Mouse (Mus musculus) forebrain, embryonic 14.5 days (tissue): Measurements from ENCODE around the gene Pakap. TPM values are rescaled to one million over a fixed set of nuclear protein-coding genes. Genes with fewer than 3 reads are reported as not detected.

Source experiments
- ATAC-seq: fragments of 200-750 bp; cut with Nextera tagmentation; 2 replicates; pipeline ENCODE4 v1.8.0; 2017; ENCODE audit warnings: mild to moderate bottlenecking, moderate library complexity
- DNase-seq: peaks from one replicate; pipeline ENCODE4 v3.0.0-alpha.2; 2015; ENCODE audit warnings: low spot score
- H3K27ac ChIP-seq: fragments of 300-500 bp; sonication (generic); 2 replicates; pipeline ENCODE4 v1.5.1; 2014; ENCODE audit warnings: low read depth, mild to moderate bottlenecking, control low read depth, low read length, moderate library complexity
- H3K27me3 ChIP-seq: fragments of 300-500 bp; sonication (generic); replicated peaks from 2 replicates; pipeline ENCODE4 v1.6.1; 2014; ENCODE audit warnings: low read length, control low read depth, mixed read lengths; ENCODE audit not compliant: control insufficient read depth, insufficient read depth
- H3K36me3 ChIP-seq: fragments of 300-500 bp; sonication (generic); 2 replicates; pipeline ENCODE4 v1.6.1; 2014; ENCODE audit warnings: low read length, control low read depth; ENCODE audit not compliant: control insufficient read depth, insufficient read depth
- H3K4me1 ChIP-seq: fragments of 300-500 bp; sonication (generic); 2 replicates; pipeline ENCODE4 v1.6.1; 2014; ENCODE audit warnings: antibody characterized with exemption, low read length, control low read depth; ENCODE audit not compliant: control insufficient read depth, insufficient read depth
- H3K4me2 ChIP-seq: fragments of 300-500 bp; sonication (generic); 2 replicates; pipeline ENCODE4 v1.6.1; 2014; ENCODE audit warnings: mild to moderate bottlenecking, control low read depth, low read length
- H3K4me3 ChIP-seq: fragments of 300-500 bp; sonication (generic); 2 replicates; pipeline ENCODE4 v1.5.1; 2014; ENCODE audit warnings: low read depth, low read length, control low read depth
- H3K9ac ChIP-seq: fragments of 300-500 bp; sonication (generic); 2 replicates; pipeline ENCODE4 v1.6.1; 2014; ENCODE audit warnings: mild to moderate bottlenecking, low read length, control low read depth, moderate library complexity
- H3K9me3 ChIP-seq: fragments of 300-500 bp; sonication (generic); replicated peaks from 2 replicates; pipeline ENCODE4 v1.6.1; 2016; ENCODE audit warnings: low read length, control low read depth, mixed read lengths; ENCODE audit not compliant: control insufficient read depth
- WGBS: fragments of 180-500 bp; shearing (Covaris S2); extraction: QIAGEN DNeasy Blood & Tissue Kit; methylation state at CpG from one replicate; pipeline ENCODE4 v1.1.7; 2014; 5-methylcytosine and 5-hydroxymethylcytosine counted together
- polyA plus RNA-seq: library from polyadenylated mRNA; unstranded; fragments of >200 nt; fragmentation: Nextera tagmentation; extraction: Ambion mirVana; gene quantifications from 2 replicates; pipeline ENCODE4 v1.2.1, GENCODE M21; 2014

The Pakap gene
- polyA plus RNA-seq, 1 experiment from 2014 or later, result 4.1 TPM

DNA sequence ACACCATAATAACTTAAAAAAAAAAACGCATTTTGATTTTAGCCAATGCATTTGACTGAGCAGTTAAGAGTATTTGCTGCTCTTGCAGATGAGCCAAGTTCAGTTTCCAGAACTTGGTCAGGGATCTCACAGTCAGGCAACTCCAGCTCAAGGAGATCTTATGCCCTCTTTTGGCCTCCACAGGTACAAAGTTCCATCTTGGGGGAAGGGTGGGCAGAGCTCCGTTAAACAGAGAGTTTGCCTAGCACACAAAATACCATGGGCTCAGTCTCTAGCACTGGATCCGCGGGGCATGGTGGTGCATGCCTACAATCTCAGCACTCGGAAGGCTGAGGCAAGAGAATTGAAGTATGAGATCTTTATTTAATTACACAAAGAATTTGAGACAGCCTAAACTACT, 164.4 kb downstream of the Pakap start:
- H3K9me3 ChIP-seq, result no peaks in the 10 kb centered on the region
- no peaks in the 10 kb centered on the region for H3K36me3 ChIP-seq
- no peak overlapping the region for H3K27ac ChIP-seq
- H3K4me1 ChIP-seq, result no peaks in the 10 kb centered on the region
- no peak overlapping the region for H3K4me2 ChIP-seq
- no peak overlapping the region for H3K4me3 ChIP-seq
- H3K27me3 ChIP-seq, result no peaks in the 10 kb centered on the region
- DNase-seq (no peak), ATAC-seq (no peak)
- WGBS, result 91% methylated on average over 5 of the region's 5 CpGs
- no peak overlapping the region for H3K9ac ChIP-seq

DNA sequence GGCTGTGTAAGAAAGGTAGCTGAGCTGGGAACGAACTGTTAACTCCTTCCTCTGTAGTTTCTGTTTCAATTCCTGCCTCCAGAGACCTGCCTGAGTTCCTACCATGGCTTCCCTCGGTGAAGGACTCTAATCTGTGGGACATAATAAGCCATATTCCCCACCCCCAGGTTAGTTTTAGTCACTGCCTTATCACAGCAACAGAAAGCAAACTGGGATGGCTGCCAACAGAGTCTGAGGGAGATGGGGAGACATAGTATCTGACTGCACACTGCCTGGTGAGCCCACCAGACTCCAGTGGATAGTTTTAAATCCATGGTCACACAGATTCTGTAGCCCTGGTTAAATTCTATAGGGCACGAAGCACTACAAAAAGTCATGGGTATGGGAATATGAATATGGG, 165.5 kb downstream of the Pakap start:
- Histone ChIP-seq H3K4me1 (no peaks in the 10 kb centered on the region), H3K27ac (no peak overlapping the region), H3K9me3 (no peaks in the 10 kb centered on the region), H3K4me2 (no peak overlapping the region), H3K4me3 (no peak overlapping the region), H3K36me3 (no peaks in the 10 kb centered on the region), H3K9ac (no peak overlapping the region), H3K27me3 (no peaks in the 10 kb centered on the region)
- WGBS, result 71% methylated on average over 3 of the region's 3 CpGs
- DNase-seq, result peak; percentile 17
- ATAC-seq, result no peak

DNA sequence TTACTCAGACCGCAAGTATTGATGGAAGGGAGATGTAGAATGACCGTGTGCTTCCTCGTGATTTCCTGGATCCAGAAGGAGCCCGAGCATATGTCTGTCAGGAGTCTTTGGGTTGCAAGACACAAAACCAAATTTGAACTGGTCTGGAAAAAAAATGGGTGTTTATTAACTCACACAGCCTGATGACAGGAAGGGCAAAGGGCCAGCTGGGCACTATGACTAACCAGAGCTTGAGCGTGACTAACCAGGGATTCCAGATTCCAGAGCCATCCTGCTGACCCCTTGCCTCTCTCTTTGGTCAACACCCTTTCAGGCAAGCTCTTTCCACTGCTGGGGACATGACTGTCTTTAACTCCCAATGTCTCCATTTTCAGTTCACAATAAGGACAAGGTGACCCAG, 167.4 kb downstream of the Pakap start:
- H3K27me3 ChIP-seq, result no peaks in the 10 kb centered on the region
- no peak overlapping the region for H3K27ac ChIP-seq
- H3K36me3 ChIP-seq, result no peaks in the 10 kb centered on the region
- no peak overlapping the region for H3K4me2 ChIP-seq
- H3K9ac ChIP-seq, result no peak overlapping the region
- DNase-seq (no peak), ATAC-seq (no peak)
- no peaks in the 10 kb centered on the region for H3K4me1 ChIP-seq
- no peaks in the 10 kb centered on the region for H3K9me3 ChIP-seq
- no peak overlapping the region for H3K4me3 ChIP-seq
- 96% methylated on average over 5 of the region's 5 CpGs for WGBS

DNA sequence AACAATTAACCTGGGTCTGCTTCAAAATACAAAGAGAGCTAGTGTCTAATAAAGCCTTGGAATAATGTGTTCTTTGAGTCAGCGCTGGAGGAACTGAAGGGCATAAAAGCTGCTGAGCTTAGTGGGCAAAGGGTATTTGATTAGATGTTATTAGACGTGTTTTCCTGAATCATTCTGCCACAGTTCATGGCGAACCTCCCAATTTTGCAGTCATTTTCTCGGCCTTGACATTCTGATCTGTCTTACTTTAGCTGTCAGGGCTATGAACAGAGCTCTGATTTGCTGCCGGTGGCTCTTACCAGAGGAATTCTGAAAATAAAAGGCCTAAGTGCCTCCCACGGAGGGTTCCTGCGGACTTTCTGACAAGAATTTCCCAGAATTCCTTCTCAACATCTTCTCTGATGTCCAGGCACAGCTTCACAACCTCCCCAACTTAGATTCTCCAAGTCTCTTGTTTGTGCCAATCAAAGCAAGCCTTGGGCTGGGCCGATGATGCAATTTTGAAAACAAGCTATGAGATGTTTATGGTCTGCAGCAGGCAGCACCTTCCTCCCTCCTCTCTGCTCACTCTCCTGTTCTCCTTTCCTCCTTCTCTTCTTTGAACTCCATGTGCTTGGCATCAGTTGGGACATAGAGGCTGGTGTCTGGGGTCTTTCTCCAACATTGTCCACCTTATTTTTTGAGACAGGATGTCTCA, 171.0 kb downstream of the Pakap start:
- DNase-seq, result peak; percentile 60
- Histone ChIP-seq H3K4me2 (no peak overlapping the region), H3K36me3 (no peaks in the 10 kb centered on the region), H3K27me3 (no peaks in the 10 kb centered on the region), H3K4me1 (no peaks in the 10 kb centered on the region), H3K9me3 (no peaks in the 10 kb centered on the region), H3K4me3 (no peak overlapping the region), H3K27ac (no peak overlapping the region), H3K9ac (no peak overlapping the region)
- 9% methylated on average over 8 of the region's 8 CpGs for WGBS
- ATAC-seq, result peak; percentile 42

DNA sequence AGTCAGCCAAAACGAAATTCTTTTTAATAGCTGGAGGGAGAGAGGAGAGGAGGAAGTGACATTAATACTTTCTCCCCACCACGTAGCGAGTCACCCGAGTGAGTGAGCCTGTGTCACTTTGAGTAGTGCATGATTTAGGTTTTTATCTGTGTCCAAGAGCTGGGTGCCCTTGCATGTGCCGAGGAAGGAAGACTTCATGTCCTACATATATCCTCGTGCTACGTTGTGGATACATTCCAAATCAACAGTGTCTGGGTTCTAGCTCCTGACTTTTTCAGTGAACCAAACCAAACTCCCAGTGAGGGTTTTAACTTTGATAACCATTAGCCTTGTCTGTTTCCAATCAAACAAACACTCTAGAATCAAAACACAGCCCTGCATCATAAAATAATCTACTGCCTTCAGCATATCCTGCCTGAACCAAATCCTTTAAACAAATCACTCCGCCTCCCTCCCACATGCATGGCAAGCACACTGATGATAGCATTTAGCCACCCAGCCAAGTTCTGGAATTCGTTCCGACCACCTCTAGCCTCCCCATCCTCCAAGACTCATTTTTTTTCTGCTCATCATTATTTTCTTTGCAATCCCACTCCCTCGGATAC, 175.4 kb downstream of the Pakap start:
- H3K4me1 ChIP-seq, result no peaks in the 10 kb centered on the region
- 87% methylated on average over 11 of the region's 11 CpGs for WGBS
- no peak overlapping the region for H3K4me2 ChIP-seq
- no peak overlapping the region for H3K27ac ChIP-seq
- H3K27me3 ChIP-seq, result no peaks in the 10 kb centered on the region
- ATAC-seq, result no peak
- no peaks in the 10 kb centered on the region for H3K36me3 ChIP-seq
- H3K4me3 ChIP-seq, result no peak overlapping the region
- no peak for DNase-seq
- H3K9me3 ChIP-seq, result no peaks in the 10 kb centered on the region
- H3K9ac ChIP-seq, result no peak overlapping the region

DNA sequence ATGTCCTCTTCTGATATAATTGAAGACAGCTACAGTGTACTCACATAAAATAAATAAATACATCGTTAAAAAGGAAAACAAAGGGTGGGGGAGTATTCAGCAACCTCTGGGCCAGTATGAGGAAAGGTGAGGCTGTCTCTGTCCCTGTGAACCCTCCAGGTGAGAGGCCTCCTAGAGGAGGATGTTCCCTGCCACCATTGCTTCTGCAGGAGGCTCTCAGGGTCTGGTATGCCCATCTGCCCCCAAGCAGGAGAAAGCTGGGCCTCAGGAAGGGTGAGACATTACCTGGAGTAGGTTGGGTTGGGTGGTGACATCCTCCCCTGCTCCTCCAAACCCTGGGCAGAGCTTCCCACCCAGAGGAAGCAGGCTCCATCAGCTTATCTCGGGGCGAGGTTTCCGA, 182.7 kb downstream of the Pakap start:
- WGBS, result 81% methylated on average over 4 of the region's 4 CpGs
- no peaks in the 10 kb centered on the region for H3K27me3 ChIP-seq
- no peak overlapping the region for H3K4me3 ChIP-seq
- no peaks in the 10 kb centered on the region for H3K36me3 ChIP-seq
- H3K4me1 ChIP-seq, result no peaks in the 10 kb centered on the region
- no peak overlapping the region for H3K9ac ChIP-seq
- H3K27ac ChIP-seq, result no peak overlapping the region
- H3K4me2 ChIP-seq, result no peak overlapping the region
- no peak for ATAC-seq
- DNase-seq, result no peak
- no peaks in the 10 kb centered on the region for H3K9me3 ChIP-seq

DNA sequence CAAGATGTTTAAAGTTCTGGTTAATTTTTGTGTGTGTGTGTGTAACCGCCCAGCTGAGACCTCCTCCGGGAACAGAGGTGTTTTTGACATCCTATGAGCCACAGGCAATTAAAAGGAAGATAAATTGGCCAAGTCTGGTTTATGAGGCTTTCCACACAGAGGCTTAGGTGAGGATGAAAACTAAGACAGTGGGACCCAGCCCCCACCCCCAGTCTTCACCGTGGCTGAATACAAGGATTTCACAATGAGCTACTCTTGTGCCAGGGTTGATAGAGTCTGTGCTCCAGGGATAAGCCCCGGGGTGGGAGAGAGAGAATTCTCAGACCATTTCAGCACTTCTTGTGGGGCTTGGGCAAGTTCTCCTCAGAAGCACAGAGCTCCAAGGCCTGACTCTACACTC, 183.1 kb downstream of the Pakap start:
- ATAC-seq (no peak), DNase-seq (no peak)
- H3K9me3 ChIP-seq, result no peaks in the 10 kb centered on the region
- no peak overlapping the region for H3K27ac ChIP-seq
- H3K36me3 ChIP-seq, result no peaks in the 10 kb centered on the region
- no peak overlapping the region for H3K4me3 ChIP-seq
- H3K4me1 ChIP-seq, result no peaks in the 10 kb centered on the region
- no peaks in the 10 kb centered on the region for H3K27me3 ChIP-seq
- WGBS, result 68% methylated on average over 4 of the region's 4 CpGs
- no peak overlapping the region for H3K4me2 ChIP-seq
- no peak overlapping the region for H3K9ac ChIP-seq

DNA sequence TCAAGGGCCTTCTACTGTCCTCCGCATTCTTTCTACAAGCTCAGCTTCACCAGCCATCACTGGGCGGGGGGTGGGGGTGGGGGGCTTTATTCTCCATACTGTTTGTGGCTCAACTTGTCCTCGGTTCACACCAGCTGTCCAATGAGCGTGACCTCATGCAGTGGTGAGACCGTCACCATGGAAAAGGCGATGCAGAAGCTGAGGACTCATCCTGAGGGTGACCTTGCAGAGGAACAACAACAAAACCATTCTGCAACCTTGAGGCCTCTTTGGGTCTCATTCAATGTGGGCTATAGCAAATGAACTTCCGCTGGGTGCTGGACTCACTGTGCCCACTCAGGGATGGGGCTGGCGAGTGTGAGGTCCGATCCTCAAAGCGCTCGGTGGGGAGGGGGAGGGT, 183.6 kb downstream of the Pakap start:
- no peak overlapping the region for H3K4me2 ChIP-seq
- DNase-seq, result no peak
- H3K36me3 ChIP-seq, result no peaks in the 10 kb centered on the region
- WGBS, result 92% methylated on average over 11 of the region's 11 CpGs
- ATAC-seq, result no peak
- no peak overlapping the region for H3K27ac ChIP-seq
- no peak overlapping the region for H3K4me3 ChIP-seq
- no peaks in the 10 kb centered on the region for H3K27me3 ChIP-seq
- no peaks in the 10 kb centered on the region for H3K9me3 ChIP-seq
- H3K9ac ChIP-seq, result no peak overlapping the region
- no peaks in the 10 kb centered on the region for H3K4me1 ChIP-seq

DNA sequence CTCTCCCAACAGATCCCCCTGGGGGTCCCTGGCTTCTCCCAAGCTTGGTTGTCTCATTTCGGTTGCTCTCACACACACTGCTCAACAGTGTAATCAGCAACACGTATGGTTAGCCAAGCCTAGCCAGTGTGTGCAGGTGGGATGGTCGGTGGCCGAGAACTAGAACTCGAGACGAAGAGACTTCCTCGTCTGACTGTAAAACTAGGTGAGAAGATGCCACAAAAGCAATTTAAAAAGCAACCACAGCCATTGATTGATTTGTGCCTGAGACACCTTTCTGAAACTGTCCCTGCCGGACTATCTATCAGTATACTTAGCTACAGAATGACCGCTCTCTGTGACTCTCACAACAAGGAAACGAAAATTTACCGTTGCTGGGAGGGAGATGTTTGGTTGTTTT, 187.1 kb downstream of the Pakap start:
- no peak overlapping the region for H3K4me2 ChIP-seq
- H3K4me3 ChIP-seq, result no peak overlapping the region
- no peak overlapping the region for H3K27ac ChIP-seq
- DNase-seq, result no peak
- no peaks in the 10 kb centered on the region for H3K36me3 ChIP-seq
- no peak overlapping the region for H3K9ac ChIP-seq
- no peaks in the 10 kb centered on the region for H3K4me1 ChIP-seq
- ATAC-seq, result no peak
- 92% methylated on average over 11 of the region's 11 CpGs for WGBS
- H3K27me3 ChIP-seq, result no peaks in the 10 kb centered on the region
- H3K9me3 ChIP-seq, result no peaks in the 10 kb centered on the region
